Mouse (Mus musculus) thymus, postnatal 14 days (tissue): ENCODE data around the gene Dus2.
"Not testable (repeated sequence)": the region's sequence is repeated elsewhere in the genome, so short reads cannot be mapped to it uniquely, and the experiment has no call there.

ENCODE experiments used
- DNase-seq: peaks from one replicate; pipeline ENCODE4 v3.0.0; 2021

Dus2 gene

DNA sequence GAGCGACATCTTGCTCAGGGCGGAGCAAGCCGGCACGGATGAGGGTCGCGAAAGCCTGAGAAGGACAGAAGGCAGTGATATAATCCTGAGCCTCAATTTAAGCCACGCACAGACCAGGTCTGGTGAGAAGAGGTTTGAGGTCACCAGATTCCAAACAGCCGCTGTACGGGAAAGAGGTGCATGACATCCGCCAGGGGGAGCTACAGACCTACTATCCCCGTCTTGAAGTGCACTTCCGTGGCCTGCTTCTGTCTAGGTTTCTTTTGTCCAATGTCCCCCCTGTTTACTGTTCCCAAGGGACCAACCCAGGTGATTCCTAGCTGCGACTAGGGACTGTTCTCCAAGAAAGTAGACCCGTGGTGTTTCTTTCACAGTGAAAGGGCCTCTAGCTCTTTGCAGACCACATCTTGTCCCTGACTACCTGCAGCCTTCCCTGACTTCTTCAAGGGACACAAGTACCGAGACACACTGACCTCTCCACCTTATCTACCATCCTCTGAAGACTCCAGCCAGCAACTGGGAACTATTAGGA is at the start of gene Dus2:
Dus2 (plus strand) TSS at position 482 of the 532 bp plus-strand sequence.
- DNase-seq = peak; percentile 91

DNA sequence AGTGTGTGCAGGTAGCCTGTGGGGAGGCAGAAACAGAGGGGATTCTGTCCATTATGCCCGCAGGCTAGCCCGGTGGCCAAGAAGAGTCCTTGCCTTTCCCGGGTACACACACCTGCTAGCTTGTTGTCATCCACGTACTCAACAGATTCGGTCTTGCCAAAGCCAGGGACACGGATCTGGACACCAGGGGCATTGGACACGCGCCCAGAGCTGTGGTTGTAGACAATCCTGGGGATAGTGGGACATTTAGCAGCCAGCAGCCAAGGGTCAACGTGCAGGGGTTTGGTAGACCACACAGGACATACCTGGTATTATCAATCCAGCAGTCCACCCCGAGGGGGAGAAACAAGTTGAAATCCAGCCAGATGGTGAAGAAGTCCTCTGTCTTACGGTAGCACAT is 49.1 kb upstream of the Dus2 start:
- no peak for DNase-seq

DNA sequence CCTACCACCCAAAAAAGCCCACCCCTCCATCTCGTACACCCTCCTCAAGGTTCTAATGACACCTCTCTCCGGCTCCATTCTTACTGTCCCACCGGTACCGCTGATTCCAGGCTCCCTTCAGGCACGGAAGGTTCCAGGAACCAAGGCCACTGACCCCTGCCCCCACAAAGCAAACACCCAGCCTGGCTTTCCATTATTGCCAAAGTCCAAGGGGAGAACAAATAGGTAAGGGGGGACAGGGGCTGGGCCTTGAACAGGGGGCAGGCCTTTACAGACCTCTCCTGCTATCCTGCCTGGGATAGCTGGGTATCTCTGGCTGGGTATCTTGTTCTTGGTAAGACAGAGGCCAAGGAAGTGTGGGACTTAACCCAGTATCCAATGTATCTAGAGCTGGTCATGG is 48.6 kb upstream of the Dus2 start:
- DNase-seq = no peak

DNA sequence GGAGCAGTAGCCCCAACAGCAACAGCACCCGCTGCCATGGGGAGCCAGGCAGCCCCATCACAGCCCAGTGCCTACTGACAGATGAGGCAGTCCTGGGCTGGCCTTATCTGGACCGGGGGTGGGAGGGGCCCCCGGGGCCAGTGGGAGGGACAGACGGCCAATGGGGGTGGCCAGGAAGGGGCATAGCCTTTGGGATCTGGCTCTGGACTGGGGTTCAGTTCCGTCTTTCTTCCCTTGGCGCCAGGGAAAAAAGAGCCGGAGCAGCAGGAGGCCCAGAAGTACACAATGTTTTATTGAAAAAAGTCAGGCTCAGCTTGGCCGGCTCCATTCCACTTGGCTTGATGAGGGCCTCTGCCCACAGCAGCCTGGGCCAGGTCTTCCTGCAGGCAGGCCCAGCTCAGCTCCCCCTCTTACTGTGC is 47.8 kb upstream of the Dus2 start, which contains the start of gene Lcat:
Lcat (minus strand) TSS at position 62 of the 419 bp plus-strand sequence.
- no peak for DNase-seq

DNA sequence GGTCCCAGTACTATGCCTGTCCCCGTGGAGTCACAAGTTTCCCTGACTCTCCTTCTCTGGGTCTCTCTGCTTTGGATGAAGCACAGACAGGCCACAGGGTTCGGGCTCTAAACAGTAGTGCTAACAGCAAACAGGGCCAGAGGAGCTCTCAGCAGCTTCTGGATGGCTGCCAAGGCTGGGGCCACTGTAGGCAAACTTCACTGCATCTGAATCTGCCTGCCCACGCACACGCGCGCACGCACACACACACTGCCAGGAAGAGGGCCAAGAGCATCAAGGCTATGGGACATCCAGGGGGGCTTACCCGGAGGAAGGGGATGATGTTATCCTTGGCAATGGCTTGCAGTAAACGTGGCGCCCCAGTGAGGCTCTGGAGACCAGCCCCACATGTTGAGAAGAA is 41.8 kb upstream of the Dus2 start:
- no peak for DNase-seq

DNA sequence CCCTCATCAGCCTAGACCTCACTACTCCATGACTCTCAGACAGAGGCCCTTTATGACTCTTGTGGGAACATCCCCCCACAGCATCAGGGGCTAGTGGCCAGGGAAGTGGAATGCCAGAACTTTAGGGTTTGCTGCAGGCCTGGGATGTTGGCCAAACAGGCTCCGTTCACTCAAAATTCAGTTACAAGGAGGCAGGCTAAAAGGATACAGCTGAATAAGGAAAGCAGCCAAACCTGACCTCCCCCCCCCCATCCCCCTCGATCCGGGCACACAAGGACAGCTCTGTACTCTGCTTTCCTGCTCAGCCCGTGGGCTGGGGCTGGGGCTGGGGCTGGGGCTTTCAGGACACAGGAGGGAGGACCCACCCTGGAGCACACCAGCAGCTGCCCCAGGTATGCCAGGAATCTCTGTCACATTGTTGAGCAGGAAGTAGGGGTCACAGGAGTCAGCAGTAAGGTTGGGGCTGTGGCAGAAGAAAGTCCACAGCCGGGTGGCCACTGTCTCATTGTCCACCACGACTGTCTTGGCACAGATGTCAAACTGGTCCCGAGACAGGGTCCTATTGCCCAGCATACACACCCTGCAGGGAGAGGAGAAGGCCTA is 40.0 kb upstream of the Dus2 start:
- no peak for DNase-seq

DNA sequence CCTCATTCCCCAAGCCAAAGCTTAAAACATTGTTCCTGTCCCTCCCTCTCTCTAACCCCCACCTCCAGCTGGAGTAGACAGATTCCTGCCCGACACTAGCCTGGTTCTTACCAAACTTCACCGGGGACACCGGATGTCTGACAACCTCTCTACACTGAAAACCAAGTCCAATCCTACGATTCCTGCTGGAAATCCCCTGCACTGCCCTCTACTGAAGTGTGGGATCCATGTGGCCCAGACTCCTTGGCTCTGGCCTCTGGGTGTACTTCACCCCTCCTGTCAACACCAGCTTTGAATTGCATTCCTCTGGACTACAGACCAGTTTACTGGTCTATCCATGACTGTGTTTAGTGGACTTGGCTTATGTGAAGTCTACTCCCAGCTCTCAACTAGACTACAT is 34.6 kb upstream of the Dus2 start:
- no peak for DNase-seq

DNA sequence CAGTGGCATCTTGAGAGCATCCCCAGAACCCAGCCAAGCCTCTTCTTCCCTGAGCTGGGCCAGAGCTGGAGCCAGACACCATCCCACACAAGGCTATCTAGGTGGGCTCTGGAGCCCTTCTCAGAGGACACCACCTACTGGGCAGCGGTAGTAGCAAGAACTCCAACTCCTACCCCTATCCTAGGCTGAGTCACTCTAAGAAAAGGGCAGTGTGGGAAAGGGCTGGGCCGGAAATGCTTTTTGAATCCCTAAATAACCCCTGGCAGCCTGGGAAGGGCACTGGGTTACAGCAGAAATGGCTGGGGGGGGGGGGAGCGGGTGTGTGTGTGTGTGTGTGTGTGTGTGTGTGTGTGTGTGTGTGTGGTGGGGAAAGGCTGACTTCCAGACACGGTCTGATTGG is 33.3 kb upstream of the Dus2 start:
- DNase-seq = no peak

DNA sequence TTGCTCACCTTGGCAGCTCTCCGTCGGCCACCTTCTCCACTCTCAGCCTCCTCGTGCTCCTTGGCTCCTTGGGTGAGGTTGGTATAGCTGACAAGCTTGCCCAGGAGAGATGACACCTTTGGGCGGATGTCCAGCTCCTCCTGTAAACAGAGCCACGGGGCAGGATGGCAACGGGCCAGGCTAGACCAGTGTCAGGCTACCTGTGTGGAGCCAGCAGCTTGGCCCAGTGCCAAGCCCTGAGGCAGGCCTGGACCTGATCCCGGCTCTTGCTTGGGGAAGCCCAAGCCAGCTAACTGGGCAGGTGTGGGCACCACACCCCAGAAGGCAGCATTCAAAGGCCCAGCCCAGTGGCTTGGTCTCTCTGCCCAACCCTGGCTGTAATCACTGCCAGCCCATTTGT is 31.8 kb upstream of the Dus2 start:
- no peak for DNase-seq

DNA sequence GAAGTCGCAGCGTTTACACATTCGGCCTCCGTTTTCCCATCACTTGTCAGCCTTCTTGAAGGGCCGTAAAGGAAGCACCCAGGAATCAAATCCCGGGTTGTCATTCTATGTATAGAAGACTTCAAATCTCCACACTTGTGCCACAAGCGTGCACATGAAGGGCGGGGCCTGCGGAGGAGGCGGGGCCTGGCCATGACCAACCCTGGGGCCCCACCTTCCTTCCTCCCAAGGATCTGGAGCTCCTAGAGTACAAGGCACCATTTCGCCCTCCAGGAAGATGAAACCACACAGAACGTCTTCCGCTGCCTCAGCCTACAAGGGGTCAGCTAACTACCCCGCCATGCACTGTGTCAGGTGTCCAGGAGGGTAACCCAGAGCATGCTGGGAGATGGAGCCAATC is 30.0 kb upstream of the Dus2 start:
- peak; percentile 18 for DNase-seq

DNA sequence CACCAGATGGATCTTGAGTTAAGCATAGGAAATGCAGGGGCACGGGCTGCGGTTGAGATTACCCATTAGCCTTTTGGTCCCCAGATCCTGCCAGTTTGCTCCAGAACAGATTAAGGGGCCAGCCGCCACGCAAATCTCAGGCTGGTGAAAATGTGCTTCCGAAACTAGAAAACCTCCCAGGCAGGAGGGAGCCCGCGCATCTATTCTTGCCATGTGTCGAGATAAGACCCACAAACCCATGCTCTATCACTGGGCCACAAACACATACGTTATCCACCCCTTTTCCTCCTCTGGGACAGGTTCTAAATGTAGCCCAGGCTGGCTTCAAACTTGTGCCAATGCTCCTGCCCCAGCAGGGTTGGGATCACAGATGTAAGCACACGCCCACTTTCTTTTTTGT is 29.6 kb upstream of the Dus2 start:
- DNase-seq = no peak

DNA sequence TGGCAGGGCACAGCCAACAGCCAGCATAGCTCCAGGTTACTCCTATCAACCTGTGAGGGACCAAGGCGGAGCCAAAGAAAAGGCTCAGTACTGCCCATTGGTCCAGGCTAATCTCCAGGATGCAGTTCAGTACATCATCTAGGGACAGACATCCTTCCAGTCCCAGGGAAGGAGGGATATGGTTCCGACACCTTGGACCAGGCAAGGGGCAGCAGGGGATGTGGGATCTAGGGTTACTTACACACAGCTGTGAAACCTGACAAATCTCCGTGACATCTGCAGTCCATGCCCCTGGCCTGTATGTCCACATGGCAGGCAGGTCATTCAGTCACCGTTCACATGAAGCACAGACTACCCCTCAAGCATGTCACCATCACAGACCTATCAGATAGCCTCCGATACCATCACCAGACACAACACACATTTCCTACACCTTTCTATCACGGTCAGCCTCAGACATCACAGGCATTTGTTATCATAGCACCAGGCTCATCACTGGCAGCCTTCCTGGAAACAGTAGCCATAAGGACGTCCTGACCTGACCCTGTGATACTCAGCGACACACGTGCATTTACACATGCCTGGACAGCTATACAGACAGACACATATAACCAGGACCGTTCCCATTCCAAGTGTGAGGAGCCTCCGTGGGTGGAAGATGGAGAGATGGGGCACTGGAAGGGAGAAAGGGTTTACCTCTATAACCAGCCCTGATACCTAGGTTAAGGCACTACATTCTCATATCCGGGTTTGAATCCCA is 26.5 kb upstream of the Dus2 start:
- no peak for DNase-seq

DNA sequence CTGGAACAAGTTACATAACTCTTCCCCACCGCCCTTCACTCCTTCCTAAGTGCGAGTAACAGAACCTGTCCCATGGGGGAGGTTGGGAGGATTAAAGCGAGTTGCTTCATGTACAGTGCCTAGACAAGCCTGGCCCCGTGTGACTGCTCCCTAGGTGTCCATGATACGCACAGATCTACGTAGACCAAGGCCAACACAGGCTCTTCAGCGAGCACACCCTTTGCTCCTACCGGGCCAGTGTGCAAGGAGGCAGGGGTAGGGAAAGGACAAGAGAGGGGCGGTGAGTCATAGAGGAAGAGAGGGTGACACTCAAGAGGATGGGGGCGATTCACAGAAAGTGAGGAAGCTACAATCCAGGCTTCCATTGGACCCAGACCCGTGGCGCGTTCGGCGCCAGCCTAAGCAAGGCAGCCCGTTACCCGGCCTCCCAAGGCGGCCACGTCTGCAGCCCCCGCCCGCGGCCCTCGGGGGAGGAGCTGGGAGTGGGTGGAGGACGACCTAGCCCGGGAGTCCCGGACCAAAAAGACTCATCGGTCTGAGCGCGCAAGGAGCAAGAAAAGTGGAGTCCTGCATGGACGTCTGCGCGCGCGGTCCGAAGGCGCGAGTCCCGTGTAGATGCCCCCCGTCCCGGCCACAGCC is 25.8 kb upstream of the Dus2 start:
- DNase-seq = peak; percentile 73

DNA sequence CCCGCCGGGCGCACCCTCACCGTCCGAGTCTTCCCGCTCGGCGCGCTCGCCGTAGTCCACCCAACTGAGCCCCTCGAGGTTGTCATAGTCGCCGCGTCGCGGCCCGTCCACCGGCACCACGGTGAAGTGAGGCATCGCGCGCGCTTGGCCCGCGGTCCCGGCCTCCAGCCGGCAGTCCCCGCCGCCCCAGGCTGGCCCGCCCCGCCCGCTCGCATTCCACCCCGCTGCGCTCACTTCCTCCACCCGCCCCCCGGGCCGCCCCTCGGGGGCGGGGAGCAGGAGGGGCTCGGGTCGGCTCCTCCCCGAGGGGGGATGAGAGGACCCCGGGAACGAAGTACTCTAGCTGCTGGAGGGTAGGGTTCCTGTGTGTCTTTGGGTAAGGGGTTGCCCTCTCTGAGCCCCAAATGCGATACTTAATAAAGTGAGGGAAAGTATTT is 25.2 kb upstream of the Dus2 start, which contains the start of gene Slc12a4:
Slc12a4 (minus strand) TSS at position 193 of the 437 bp plus-strand sequence.
- DNase-seq = peak; percentile 92

DNA sequence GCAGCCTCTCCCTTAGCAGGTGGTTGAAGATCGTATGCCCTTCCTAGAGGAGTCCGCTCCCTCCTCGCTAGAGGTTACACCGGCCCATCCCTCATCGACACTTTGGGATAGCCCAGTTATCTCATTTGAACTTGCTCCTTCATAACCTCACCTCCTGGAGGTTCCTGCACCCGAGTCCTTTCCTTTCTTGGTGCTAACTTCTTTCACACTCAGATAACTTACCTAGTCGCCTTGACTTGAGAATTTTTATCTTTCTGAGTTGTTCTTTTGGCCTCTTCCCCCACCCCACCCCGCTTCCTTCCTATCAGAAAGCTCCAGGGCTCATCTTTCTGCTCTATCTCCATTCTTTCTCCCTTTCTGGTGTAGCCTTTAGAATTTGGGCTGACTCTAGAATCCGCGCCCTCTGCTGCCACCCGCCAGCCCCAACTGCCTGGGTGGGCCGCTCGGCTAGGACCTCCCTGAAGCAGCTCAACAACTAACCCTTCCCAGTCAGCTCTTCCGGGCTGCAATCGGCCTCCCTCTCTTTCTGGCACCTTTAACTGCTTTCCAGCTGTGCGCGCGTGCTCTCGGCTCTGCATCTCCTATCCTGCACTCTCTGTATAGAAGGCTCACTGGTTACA is 24.3 kb upstream of the Dus2 start:
- peak; percentile 65 for DNase-seq

DNA sequence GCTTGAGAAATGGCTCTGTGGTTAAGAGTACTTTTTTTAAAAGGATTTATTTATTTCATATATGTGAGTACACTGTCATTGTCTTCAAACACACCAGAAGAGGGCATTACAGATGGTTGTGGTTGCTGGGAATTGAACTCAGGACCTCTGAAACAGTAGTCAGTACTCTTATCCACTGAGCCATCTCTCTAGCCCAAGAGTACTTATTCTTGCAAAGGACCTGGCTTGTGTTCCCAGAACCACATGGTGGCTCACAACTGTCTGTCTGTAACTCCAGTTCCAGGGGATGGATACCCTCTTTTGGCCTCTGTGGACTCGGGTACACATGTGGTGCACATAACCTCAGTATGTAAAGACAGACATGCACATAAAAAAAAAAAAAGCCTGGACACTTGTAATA is 21.8 kb upstream of the Dus2 start:
- DNase-seq = no peak

DNA sequence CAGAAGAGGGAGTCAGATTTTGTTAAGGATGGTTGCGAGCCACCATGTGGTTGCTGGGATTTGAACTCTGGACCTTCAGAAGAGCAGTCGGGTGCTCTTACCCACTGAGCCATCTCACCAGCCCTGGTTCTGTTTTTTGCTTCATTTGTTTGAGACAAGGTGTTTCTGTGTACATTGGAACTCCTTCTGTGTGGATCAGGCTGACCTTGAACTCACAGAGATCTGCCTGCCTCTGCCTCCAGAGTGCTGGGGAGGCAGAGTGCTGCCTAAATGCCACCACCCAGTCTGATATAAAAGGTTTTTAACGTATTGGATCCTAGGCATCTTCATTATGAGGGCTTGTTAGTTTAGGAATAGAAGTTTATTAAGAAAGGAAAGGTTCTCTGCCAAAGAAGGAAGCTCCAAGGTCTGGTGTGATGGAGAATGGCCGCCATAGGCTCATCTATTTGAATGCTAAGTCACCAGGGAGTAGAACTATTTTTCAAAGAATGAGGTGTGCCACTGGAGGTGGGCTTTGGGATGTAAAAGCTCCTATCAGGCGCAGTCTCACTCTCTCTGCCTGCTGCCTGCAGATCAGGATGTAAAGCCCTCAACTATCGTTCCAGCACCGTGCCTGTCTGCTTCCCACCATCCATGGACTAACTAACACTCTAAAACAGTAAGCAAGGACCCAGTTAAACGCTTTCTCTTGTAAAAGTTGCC is 20.0 kb upstream of the Dus2 start:
- no peak for DNase-seq

DNA sequence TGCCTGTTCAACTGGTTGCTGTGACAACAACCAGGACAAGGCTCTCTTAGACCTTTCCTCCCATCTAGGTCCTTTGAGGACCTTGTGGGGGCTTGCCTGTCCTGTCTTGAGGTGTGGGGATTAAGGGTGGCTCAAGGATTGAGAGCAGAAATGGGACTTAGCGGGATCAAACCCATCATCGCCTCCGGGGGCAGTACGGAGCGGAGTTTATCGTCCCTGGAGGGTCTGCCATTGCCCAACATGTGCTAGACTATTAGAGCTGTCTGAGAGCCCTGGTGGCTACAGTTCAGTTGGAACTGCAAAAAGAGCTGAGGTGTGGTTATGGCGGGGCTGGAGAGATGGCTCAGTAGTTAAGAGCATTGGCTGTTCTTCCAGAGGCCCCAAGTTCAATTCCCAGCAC is 15.8 kb upstream of the Dus2 start:
- no peak for DNase-seq

DNA sequence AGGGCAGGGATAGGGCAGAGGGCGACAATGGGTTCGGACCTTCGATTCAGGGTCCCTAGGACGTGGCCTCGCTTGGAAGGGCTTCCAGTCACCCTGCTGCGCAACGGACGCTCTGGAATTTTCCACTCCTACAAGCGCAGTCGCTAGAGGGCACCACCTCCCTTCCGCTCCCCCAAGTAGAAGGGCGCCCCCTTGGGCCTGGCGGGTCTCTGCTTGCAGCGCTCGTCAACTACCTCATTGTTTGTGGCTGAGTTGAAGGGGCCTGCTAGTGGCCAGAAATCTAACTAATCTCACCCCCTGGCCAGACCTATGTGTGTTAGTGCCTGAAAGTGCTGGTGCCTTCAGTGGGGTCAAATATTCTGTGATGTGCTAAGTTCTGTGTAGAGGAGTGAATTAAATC is 11.8 kb upstream of the Dus2 start, which contains the start of gene Dpep3:
Dpep3 (minus strand) TSS at position 105 of the 400 bp plus-strand sequence.
- no peak for DNase-seq

DNA sequence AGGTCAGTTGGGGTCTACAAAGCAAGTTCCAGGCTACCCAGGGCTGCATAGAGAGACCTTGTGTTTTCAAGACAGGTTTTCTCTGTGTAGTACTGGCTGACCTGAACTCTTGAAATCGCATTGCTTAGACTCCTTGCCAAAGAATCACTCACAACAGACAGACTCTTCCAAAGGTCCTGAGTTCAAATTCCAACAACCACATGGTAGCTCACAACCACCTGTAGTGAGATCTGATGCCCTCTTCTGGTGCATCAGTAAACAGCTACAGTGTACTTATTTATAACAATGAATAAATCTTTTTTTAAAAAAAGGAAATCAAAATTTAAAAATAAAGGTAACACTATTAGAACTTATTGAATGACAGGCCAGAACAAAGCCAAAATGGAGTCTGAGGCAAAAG is 10.0 kb upstream of the Dus2 start:
- no peak for DNase-seq

DNA sequence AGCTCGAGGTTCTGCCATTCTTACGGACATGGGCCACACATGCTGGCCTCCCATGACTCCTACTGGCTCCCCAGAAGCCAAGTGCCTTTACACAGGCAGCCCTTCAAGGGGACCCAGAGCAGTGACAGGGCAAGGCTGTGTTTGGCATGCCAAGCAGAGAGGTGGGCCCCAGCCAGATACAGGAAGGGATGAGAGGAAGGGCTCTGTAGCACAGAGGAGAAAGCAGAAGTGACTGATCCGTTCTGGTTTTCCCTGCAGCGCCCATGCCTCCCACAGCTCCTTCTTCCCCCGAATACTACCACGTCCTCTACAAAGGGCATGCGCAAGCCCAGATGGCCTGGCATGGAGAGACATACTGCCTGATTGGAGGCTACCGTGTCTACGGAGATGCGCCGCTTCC is 7.7 kb upstream of the Dus2 start:
- DNase-seq = not testable (repeated sequence)

DNA sequence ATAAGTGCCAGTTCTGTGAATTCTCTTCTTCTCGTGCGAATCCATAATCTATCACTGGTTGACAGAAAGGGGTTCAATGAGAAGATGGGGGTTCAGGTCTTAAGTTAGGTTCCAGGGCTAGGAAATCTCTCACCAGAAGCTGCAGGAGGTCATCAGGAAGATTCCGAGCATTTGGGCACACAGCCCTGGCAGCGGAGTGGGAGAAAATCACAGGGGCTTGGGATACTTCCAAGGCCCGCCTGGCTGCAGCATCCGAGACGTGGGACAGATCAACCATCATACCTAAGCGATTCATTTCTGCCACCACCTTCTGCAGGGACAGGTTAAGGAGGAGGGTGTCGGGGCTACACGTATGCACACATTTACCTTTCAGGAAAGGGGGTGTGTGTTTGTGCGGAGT is 2.6 kb upstream of the Dus2 start:
- no peak for DNase-seq

DNA sequence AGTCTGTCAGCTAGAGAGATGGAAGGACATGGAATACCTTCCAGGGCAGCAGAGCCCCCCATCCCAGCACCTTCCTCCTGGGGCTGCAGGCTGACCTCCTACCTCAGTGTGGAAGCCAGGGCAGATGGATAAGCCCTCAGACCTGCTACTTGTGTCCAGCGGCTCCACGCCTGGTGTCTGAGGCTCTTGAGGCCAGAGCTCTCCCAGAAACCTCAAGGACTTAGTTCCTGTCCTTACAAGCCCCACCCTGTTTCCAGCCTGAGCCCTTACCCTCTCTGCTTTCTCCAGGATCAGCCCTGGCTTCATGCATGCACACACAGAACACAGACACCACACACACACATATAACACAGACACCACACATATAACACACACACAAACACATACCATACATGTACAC is 409 bp downstream of the Dus2 start:
- DNase-seq = peak; percentile 24
